Mouse (Mus musculus) ES-E14 (cell line): ENCODE measurements around the gene Krt9. TPM values are rescaled to one million over a fixed set of nuclear protein-coding genes. Genes with fewer than 3 reads are reported as not detected.

Experiments
- DNase-seq: peaks from one replicate; pipeline ENCODE4 v3.0.0-alpha.2; 2013; ENCODE audit warnings: low read depth, low spot score
- H3K27ac ChIP-seq: 2 replicates; pipeline ENCODE4 v1.5.1; 2012; ENCODE audit warnings: low read depth, mild to moderate bottlenecking, low read length, moderate library complexity, mixed read lengths; ENCODE audit not compliant: poor library complexity, insufficient read depth, severe bottlenecking
- H3K36me3 ChIP-seq: 2 replicates; pipeline ENCODE4 v1.6.1; 2012; ENCODE audit warnings: mild to moderate bottlenecking, low read length, moderate library complexity, mixed read lengths; ENCODE audit not compliant: control insufficient read depth, poor library complexity, insufficient read depth, severe bottlenecking
- H3K4me1 ChIP-seq, 2 experiments: fragments of 150-350 bp in 1 of 2; sonication (generic) in 1 of 2; 2 replicates each; pipeline ENCODE4 v1.6.1; 2012; ENCODE audit warnings: low read length in 2 of 2, mild to moderate bottlenecking in 1 of 2, mixed read lengths in 1 of 2; ENCODE audit not compliant: control insufficient read depth in 2 of 2, insufficient read depth in 2 of 2, poor library complexity in 1 of 2
- H3K4me3 ChIP-seq, 2 experiments: fragments of 150-350 bp in 1 of 2; sonication (generic) in 1 of 2; 2 replicates each; pipeline ENCODE4 v1.5.1; 2012; ENCODE audit warnings: low read length in 2 of 2, low read depth in 1 of 2, mild to moderate bottlenecking in 1 of 2, mixed read lengths in 1 of 2; ENCODE audit not compliant: insufficient read depth in 1 of 2, poor library complexity in 1 of 2, severe bottlenecking in 1 of 2
- H3K9ac ChIP-seq: 2 replicates; pipeline ENCODE4 v1.6.1; 2012; ENCODE audit warnings: low read depth, mild to moderate bottlenecking, low read length, mixed read lengths; ENCODE audit not compliant: poor library complexity, insufficient read depth, severe bottlenecking
- H3K9me3 ChIP-seq: fragments of 150-350 bp; sonication (generic); 2 replicates; pipeline ENCODE4 v1.6.1; 2012; ENCODE audit warnings: low read depth, mild to moderate bottlenecking, low read length; ENCODE audit not compliant: control insufficient read depth, insufficient read depth
- CHD2 ChIP-seq: IDR thresholded peaks from 2 replicates; pipeline ENCODE4 v1.6.1; 2014; ENCODE audit warnings: mild to moderate bottlenecking, low read depth, low read length, inconsistent platforms
- HCFC1 ChIP-seq: IDR thresholded peaks from 2 replicates; pipeline ENCODE4 v1.6.1; 2012; ENCODE audit warnings: low read length, inconsistent platforms, borderline replicate concordance; ENCODE audit not compliant: insufficient read depth
- MAFK ChIP-seq: IDR thresholded peaks from 2 replicates; pipeline ENCODE4 v1.6.1; 2014; ENCODE audit warnings: mild to moderate bottlenecking, low read depth, low read length, inconsistent platforms; ENCODE audit not compliant: insufficient read depth
- ZC3H11A ChIP-seq: IDR thresholded peaks from 2 replicates; pipeline ENCODE4 v1.6.1; 2012; ENCODE audit warnings: low read depth, mild to moderate bottlenecking, inconsistent platforms, low read length, borderline replicate concordance
- ZNF384 ChIP-seq: IDR thresholded peaks from 2 replicates; pipeline ENCODE4 v1.6.1; 2012; ENCODE audit warnings: low read depth, low read length, inconsistent platforms
- in situ Hi-C, 2 experiments: fragments of 600-800 bp; cut with MboI; formaldehyde crosslinking; loops; one replicate each; pipeline ENCODE4 v1.15.1; 2025; ENCODE audit warnings: low sequenced_read_pairs in 2 of 2, inconsistent platforms in 1 of 2; ENCODE audit not compliant: unreplicated experiment in 2 of 2
- total RNA-seq: library from RNA; depleted of rRNA; stranded (reverse); fragments of 300-350 nt; gene quantifications from 2 replicates; pipeline ENCODE4 v1.2.3, GENCODE M21; 2012

The Krt9 gene
- total RNA-seq, 1 experiment: 0.09 TPM

- Histone ChIP-seq H3K9me3 (no peaks in the 10 kb centered on the region), H3K27ac (no peak within 1 kb of the TSS), H3K4me3 (no peak within 1 kb of the TSS), H3K4me1 (peaks cover 0 to 5% of the 10 kb centered on the region in 2 experiments; a peak in 1 of 4 replicates), H3K9ac (no peak within 1 kb of the TSS), H3K36me3 (no peaks in the 10 kb centered on the region)
- no peak for TF ChIP-seq ZC3H11A
- TF ChIP-seq HCFC1: no peak
- TF ChIP-seq CHD2: no peak
- TF ChIP-seq MAFK: no peak
- TF ChIP-seq ZNF384: no peak
- in situ Hi-C loops: loop anchor here in 1 of 2 experiments (10.0 kb wide), 1 partner anchor 87 kb away; no protein-coding TSS in a partner anchor
- DNase-seq: no peak
Measured at GRCm38 (mm10) chr11:100207498-100207897, 14.5 kb upstream of the Krt9 start, which contains the start of gene Krt14. Gene Krt14, minus strand, starts transcription at chr11:100207548.

GRCm38 (mm10) chr11:100203448-100203847 lies 10.4 kb upstream of the Krt9 start:
- in situ Hi-C loops: loop anchor here in 1 of 2 experiments (10.0 kb wide), 1 partner anchor 91 kb away; no protein-coding TSS in a partner anchor
- H3K27ac ChIP-seq: no peak overlapping the region
- no peaks in the 10 kb centered on the region for H3K36me3 ChIP-seq
- no peaks in the 10 kb centered on the region for H3K9me3 ChIP-seq
- H3K4me1 ChIP-seq: peaks cover under 1 to 18% of the 10 kb centered on the region in 2 experiments; a peak in 3 of 4 replicates
- DNase-seq: peak; percentile 76
- TF ChIP-seq ZC3H11A (no peak), MAFK (no peak), CHD2 (0 out of 2 replicates have a peak, but pooled peaks have one; percentile 26)
- no peak overlapping the region for H3K4me3 ChIP-seq
- H3K9ac ChIP-seq: no peak overlapping the region

DNA sequence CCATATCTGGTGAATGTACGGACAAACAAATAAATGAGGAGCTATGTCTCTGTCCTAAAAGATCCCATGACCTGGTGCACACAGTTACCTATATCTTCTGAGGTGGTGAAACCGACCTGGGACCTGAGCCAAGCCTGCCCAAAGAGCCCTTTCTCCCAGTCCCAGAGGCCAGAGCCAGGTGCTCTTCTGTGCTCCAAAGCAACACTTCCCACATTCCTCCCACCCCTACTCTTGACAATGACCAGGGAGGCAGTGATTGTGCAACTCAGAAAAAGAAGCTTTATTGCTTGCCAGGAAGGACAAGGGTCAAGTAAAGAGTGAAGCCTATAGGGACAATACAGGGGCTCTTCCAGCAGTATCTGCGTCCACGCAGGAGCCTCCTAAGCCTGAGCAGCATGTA lies 9.9 kb upstream of the Krt9 start:
- H3K36me3 ChIP-seq: no peaks in the 10 kb centered on the region
- no peak for DNase-seq
- no peak overlapping the region for H3K27ac ChIP-seq
- H3K9me3 ChIP-seq: no peaks in the 10 kb centered on the region
- in situ Hi-C loops: loop anchor here in 1 of 2 experiments (10.0 kb wide), 1 partner anchor 92 kb away; no protein-coding TSS in a partner anchor
- H3K9ac ChIP-seq: no peak overlapping the region
- peaks cover 4 to 23% of the 10 kb centered on the region in 2 experiments; a peak in 3 of 4 replicates for H3K4me1 ChIP-seq
- H3K4me3 ChIP-seq: no peak overlapping the region
- TF ChIP-seq ZC3H11A (no peak), ZNF384 (no peak), CHD2 (no peak), HCFC1 (no peak), MAFK (no peak)

GRCm38 (mm10) chr11:100200104-100200820 lies 7.2 kb upstream of the Krt9 start:
- Histone ChIP-seq H3K9me3 (no peaks in the 10 kb centered on the region), H3K9ac (no peak overlapping the region), H3K4me1 (peaks cover 5 to 28% of the 10 kb centered on the region in 2 experiments; a peak in 3 of 4 replicates), H3K27ac (no peak overlapping the region), H3K36me3 (no peaks in the 10 kb centered on the region), H3K4me3 (no peak overlapping the region)
- peak; percentile 80 for DNase-seq
- TF ChIP-seq HCFC1 (no peak), CHD2 (no peak), ZC3H11A (peak; percentile 53; the same call in 1 of the 2 replicates), ZNF384 (no peak), MAFK (no peak)
- in situ Hi-C loops: loop anchor here in 1 of 2 experiments (10.0 kb wide), 1 partner anchor 95 kb away; no protein-coding TSS in a partner anchor
